Comparison of ENCODE assay signal across 34 mouse cellular contexts in genomic region chr2:172990161-172990560, GRCm38 (mm10). TPM values are rescaled to one million over a fixed set of nuclear protein-coding genes. Genes with fewer than 3 reads are reported as not detected.
"Had no signal": no experiment of that assay in that cellular context is flagged by ENCODE, and none has a peak within 500 bp of the region (broad histone marks: within the 10 kb centered on the region; RNA-seq: fewer than 3 reads in every experiment).

No protein-coding gene starts in this region.

- H3K4me1 ChIP-seq: heart, embryonic 12.5 days; hindbrain, embryonic 10.5 days; hindbrain, embryonic 12.5 days; intestine, embryonic 15.5 days; limb, embryonic 15.5 days; liver, embryonic 12.5 days had no signal

- H3K27ac ChIP-seq: heart, embryonic 10.5 days; hindbrain, embryonic 10.5 days; hindbrain, embryonic 12.5 days; hindbrain, embryonic 14.5 days; intestine, embryonic 15.5 days; limb, embryonic 13.5 days; limb, embryonic 15.5 days; liver, embryonic 12.5 days; liver, embryonic 14.5 days had no signal

- H3K4me2 ChIP-seq: heart, embryonic 12.5 days; hindbrain, embryonic 12.5 days; hindbrain, embryonic 14.5 days; intestine, embryonic 15.5 days; limb, embryonic 13.5 days; limb, embryonic 15.5 days; liver, embryonic 12.5 days had no signal

- H3K36me3 ChIP-seq: heart, embryonic 10.5 days; heart, embryonic 12.5 days; hindbrain, embryonic 10.5 days; hindbrain, embryonic 12.5 days; intestine, embryonic 15.5 days; limb, embryonic 13.5 days; limb, embryonic 15.5 days; liver, embryonic 12.5 days had no signal

- ATAC-seq: hindbrain, embryonic 16.5 days; inflammation-experienced regulatory T-cells, adult 6 months; intestine, embryonic 15.5 days; intestine, postnatal 0 days; liver, embryonic 12.5 days had no signal

- H3K27me3 ChIP-seq: intestine, embryonic 15.5 days; limb, embryonic 13.5 days; limb, embryonic 15.5 days had no signal

- H3K9ac ChIP-seq: heart, embryonic 12.5 days; hindbrain, embryonic 12.5 days; hindbrain, embryonic 14.5 days; intestine, embryonic 15.5 days; limb, embryonic 15.5 days; liver, embryonic 12.5 days; liver, embryonic 14.5 days had no signal

- H3K9me3 ChIP-seq: heart, embryonic 10.5 days; heart, embryonic 12.5 days; hindbrain, embryonic 10.5 days; hindbrain, embryonic 12.5 days; intestine, embryonic 15.5 days; limb, embryonic 13.5 days; limb, embryonic 15.5 days; liver, embryonic 12.5 days had no signal

- DNase-seq: gastrocnemius, postnatal 14 days; heart, adult 18-20 months; heart, postnatal 10 days; heart, postnatal 4 days; kidney, adult 18-20 months; kidney, adult 8-10 months; kidney, postnatal 10 days; kidney, postnatal 25 days; layer of hippocampus, adult 9-11 months; layer of hippocampus, postnatal 36 days; left cerebral cortex, postnatal 4 days had no signal

- H3K4me3 ChIP-seq: heart, embryonic 10.5 days; heart, embryonic 12.5 days; hindbrain, embryonic 10.5 days; hindbrain, embryonic 12.5 days; intestine, embryonic 15.5 days; limb, embryonic 13.5 days; limb, embryonic 15.5 days; liver, embryonic 12.5 days had no signal

RNA-seq across cellular contexts. Expression of gene Spo11, which starts 12.7 kb away (rescaled TPM):
- total RNA-seq: gastrocnemius, adult 18-20 months; gastrocnemius, adult 8-10 months; gastrocnemius, postnatal 4 days; granulocyte monocyte progenitor cell, adult 5-6 weeks; heart, adult 18-20 months; heart, adult 8-10 months; heart, postnatal 10 days; heart, postnatal 25 days; heart, postnatal 4 days; layer of hippocampus, adult 18-20 months; layer of hippocampus, postnatal 36 days had no signal
- polyA plus RNA-seq: heart, embryonic 14.5 days; intestine, postnatal 0 days; liver, adult 2 months; liver, embryonic 16.5 days had no signal

RNA-seq across cellular contexts. Expression of gene Bmp7, which starts 50.0 kb away (rescaled TPM):
- total RNA-seq: granulocyte monocyte progenitor cell, adult 5-6 weeks had no signal
